Mouse (Mus musculus): ENCODE results near the gene Stx2. TPM values are rescaled to one million over a fixed set of nuclear protein-coding genes. Genes with fewer than 3 reads are reported as not detected.

The Stx2 gene
- total and polyA plus RNA-seq, 3 experiments = 0.74 to 5.2 (median 2.5) TPM

DNA sequence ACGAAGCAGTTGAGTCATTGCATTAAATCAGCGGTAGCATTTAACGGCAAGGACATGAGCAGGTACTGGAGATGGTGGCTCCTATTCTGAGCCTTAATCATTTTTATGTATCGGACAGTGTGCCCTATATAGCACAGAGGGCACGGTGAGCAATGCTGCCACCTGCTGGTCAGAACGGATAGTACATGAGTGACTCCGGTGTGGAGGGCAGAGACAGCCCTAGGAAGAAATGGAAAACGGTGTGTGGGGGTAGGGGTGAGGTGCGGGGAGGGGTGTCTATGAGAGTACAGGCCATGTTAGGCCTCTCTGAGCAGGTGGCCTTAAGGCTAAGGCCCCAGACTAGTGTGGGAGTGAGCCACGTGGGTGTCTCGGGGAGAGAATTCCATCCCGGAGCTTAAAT is 26.8 kb downstream of the Stx2 start (continued):
- TF ChIP-seq ZKSCAN1 (IDR thresholded peaks at IDR 0.05; ENCODE audit: borderline replicate concordance, low read depth, low read length) (no peak), ZNF384 (IDR thresholded peaks at IDR 0.05; ENCODE audit: low read depth, low read length) (no peak), CHD2 (IDR thresholded peaks at IDR 0.05; ENCODE audit: low read length) (no peak), ZC3H11A (IDR thresholded peaks at IDR 0.05; ENCODE audit: low read depth, low read length) (no peak)

GRCm38 (mm10) chr5:128980857-128981256 is 27.5 kb downstream of the Stx2 start:
- Histone ChIP-seq H3K27me3 (replicated peaks) (no peaks in the 10 kb centered on the region), H3K9me3 (replicated peaks; ENCODE audit: low read length) (peaks cover 67% of the 10 kb centered on the region), H3K4me3 (replicated peaks in 1 of 3; ENCODE audit: low read depth in 2 of 3, low read length in 2 of 3, poor library complexity in 1 of 3) (no peak overlapping the region), H3K27ac (ENCODE audit: insufficient read depth, low read depth) (no peak overlapping the region), H3K79me2 (replicated peaks; ENCODE audit: control insufficient read depth, extremely low read depth, insufficient read depth, poor library complexity, severe bottlenecking) (no peaks in the 10 kb centered on the region), H3K4me2 (ENCODE audit: insufficient read depth, low read depth, poor library complexity, severe bottlenecking) (no peak overlapping the region), H3K4me1 (ENCODE audit: control insufficient read depth in 1 of 2, insufficient read depth in 2 of 2) (no peaks in the 10 kb centered on the region), H3K9ac (ENCODE audit: insufficient read depth, low read depth) (no peak overlapping the region), H3K36me3 (replicated peaks in 1 of 2; ENCODE audit: control insufficient read depth in 1 of 2, insufficient read depth in 1 of 2, low read length in 1 of 2) (no peaks in the 10 kb centered on the region)
- in situ Hi-C loops (cut with MboI; ENCODE audit: low pct_ligation_motif_present, low pct_unique_long_range_greater_than_20kb, low sequenced_read_pairs) (no loop called here), dilution Hi-C loops (cut with MboI; ENCODE audit: extremely low pct_ligation_motif_present, extremely low pct_unique_long_range_greater_than_20kb, low sequenced_read_pairs) (no loop called here)
- no peak for DNase-seq (ENCODE audit: extremely low read depth)
- no peak for TF ChIP-seq EP300 (IDR thresholded peaks at IDR 0.05; ENCODE audit: low read length)
- TF ChIP-seq ZMIZ1 (IDR thresholded peaks at IDR 0.05; ENCODE audit: low read depth, low read length) = no peak
- no peak for TF ChIP-seq CHD2 (IDR thresholded peaks at IDR 0.05; ENCODE audit: low read length)
- no peak for TF ChIP-seq ZNF384 (IDR thresholded peaks at IDR 0.05; ENCODE audit: low read depth, low read length)
- TF ChIP-seq GABPA (IDR thresholded peaks at IDR 0.05; ENCODE audit: insufficient replicate concordance, low read depth, low read length) = no peak
- TF ChIP-seq JUND (conservative IDR thresholded peaks at IDR 0.05; ENCODE audit: low read depth, low read length) = no peak
- no peak for TF ChIP-seq JUN (IDR thresholded peaks at IDR 0.05; ENCODE audit: insufficient read depth, low read depth, low read length)
- TF ChIP-seq TBP (conservative IDR thresholded peaks at IDR 0.05; ENCODE audit: low read depth, low read length) = no peak
- TF ChIP-seq IRF4 (IDR thresholded peaks at IDR 0.05; ENCODE audit: low read depth, low read length) = no peak
- TF ChIP-seq RCOR1 (conservative IDR thresholded peaks at IDR 0.05; ENCODE audit: low read depth, low read length) = no peak
- no peak for TF ChIP-seq HCFC1 (IDR thresholded peaks at IDR 0.05; ENCODE audit: low read depth, low read length)
- no peak for TF ChIP-seq BHLHE40 (IDR thresholded peaks at IDR 0.05; ENCODE audit: low read depth, low read length)
- TF ChIP-seq UBTF (IDR thresholded peaks at IDR 0.05; ENCODE audit: low read depth, low read length) = no peak
- no peak for TF ChIP-seq USF1 (IDR thresholded peaks at IDR 0.05; ENCODE audit: low read depth, low read length)
- no peak for TF ChIP-seq USF2 (conservative IDR thresholded peaks at IDR 0.05; ENCODE audit: low read depth, low read length)
- TF ChIP-seq MAFK (IDR thresholded peaks at IDR 0.05; ENCODE audit: insufficient replicate concordance, low read length) = no peak
- TF ChIP-seq SMC3 (IDR thresholded peaks at IDR 0.05; ENCODE audit: low read depth, low read length) = no peak
- TF ChIP-seq CHD1 (IDR thresholded peaks at IDR 0.05; ENCODE audit: low read depth, low read length) = no peak
- no peak for TF ChIP-seq CTCF (conservative IDR thresholded peaks at IDR 0.05 in 1 of 2, IDR thresholded peaks at IDR 0.05 in 1 of 2; ENCODE audit: low read depth in 2 of 2, low read length in 2 of 2)
